Mouse (Mus musculus) limb, embryonic 12.5 days (tissue): Measurements from ENCODE around the gene 2610001J05Rik. TPM values are rescaled to one million over a fixed set of nuclear protein-coding genes. Genes with fewer than 3 reads are reported as not detected.

Source experiments
- ATAC-seq: fragments of 200-750 bp; cut with Nextera tagmentation; 2 replicates; pipeline ENCODE4 v1.8.0; 2017; ENCODE audit warnings: low read depth, moderate TSS enrichment; ENCODE audit not compliant: insufficient number of reproducible peaks, insufficient read depth, low FRiP score, low TSS enrichment
- H3K27ac ChIP-seq: fragments of 300-500 bp; sonication (generic); 2 replicates; pipeline ENCODE4 v1.5.1; 2016; ENCODE audit warnings: mild to moderate bottlenecking, moderate library complexity
- H3K27me3 ChIP-seq: fragments of 300-500 bp; sonication (generic); 2 replicates; pipeline ENCODE4 v1.6.1; 2016; ENCODE audit warnings: mild to moderate bottlenecking, moderate library complexity
- H3K36me3 ChIP-seq: fragments of 300-500 bp; sonication (generic); 2 replicates; pipeline ENCODE4 v1.6.1; 2016; ENCODE audit warnings: mild to moderate bottlenecking, moderate library complexity
- H3K4me1 ChIP-seq: fragments of 300-500 bp; sonication (generic); replicated peaks from 2 replicates; pipeline ENCODE4 v1.6.1; 2016
- H3K4me2 ChIP-seq: fragments of 300-500 bp; sonication (generic); 2 replicates; pipeline ENCODE4 v1.6.1; 2016; ENCODE audit warnings: mild to moderate bottlenecking, moderate library complexity
- H3K4me3 ChIP-seq: fragments of 300-500 bp; sonication (generic); replicated peaks from 2 replicates; pipeline ENCODE4 v1.5.1; 2016; ENCODE audit warnings: mild to moderate bottlenecking
- H3K9ac ChIP-seq: fragments of 300-500 bp; sonication (generic); replicated peaks from 2 replicates; pipeline ENCODE4 v1.6.1; 2016; ENCODE audit warnings: mild to moderate bottlenecking, moderate library complexity
- H3K9me3 ChIP-seq: fragments of 300-500 bp; sonication (generic); 2 replicates; pipeline ENCODE4 v1.6.1; 2016; ENCODE audit warnings: mild to moderate bottlenecking, moderate library complexity
- WGBS: fragments of 180-500 bp; shearing (Covaris S2); methylation state at CpG from one replicate; pipeline ENCODE4 v1.1.7; 2016; 5-methylcytosine and 5-hydroxymethylcytosine counted together
- polyA plus RNA-seq: library from polyadenylated mRNA; unstranded; fragments of >200 nt; fragmentation: Nextera tagmentation; extraction: Ambion mirVana; gene quantifications from 2 replicates; pipeline ENCODE4 v1.2.1, GENCODE M21; 2016

The 2610001J05Rik gene
- polyA plus RNA-seq, result 99.3 and 100.0 TPM in 2 replicates

- Histone ChIP-seq H3K4me3 (peak within 1 kb of the TSS; percentile 54), H3K27ac (peak within 1 kb of the TSS; percentile 76), H3K9ac (peak within 1 kb of the TSS; percentile 66), H3K9me3 (no peaks in the 10 kb centered on the region), H3K4me2 (peak within 1 kb of the TSS; percentile 59), H3K4me1 (peaks cover 6% of the 10 kb centered on the region), H3K27me3 (no peaks in the 10 kb centered on the region), H3K36me3 (no peaks in the 10 kb centered on the region)
- peak; percentile 100 for ATAC-seq
- under 1% methylated on average over 19 of the region's 19 CpGs for WGBS
These were observed at the start of gene 2610001J05Rik for GRCm38 (mm10) chr6:13870919-13871624. 2610001J05Rik (minus strand) TSS chr6:13871518.

GRCm38 (mm10) chr6:13909762-13910537, 38.6 kb upstream of the 2610001J05Rik start:
- WGBS, result 89% methylated on average over 10 of the region's 10 CpGs
- Histone ChIP-seq H3K4me1 (no peaks in the 10 kb centered on the region), H3K27ac (no peak overlapping the region), H3K4me3 (no peak overlapping the region), H3K9ac (no peak overlapping the region), H3K4me2 (no peak overlapping the region), H3K9me3 (no peaks in the 10 kb centered on the region), H3K36me3 (no peaks in the 10 kb centered on the region), H3K27me3 (no peaks in the 10 kb centered on the region)
- ATAC-seq, result no peak

DNA sequence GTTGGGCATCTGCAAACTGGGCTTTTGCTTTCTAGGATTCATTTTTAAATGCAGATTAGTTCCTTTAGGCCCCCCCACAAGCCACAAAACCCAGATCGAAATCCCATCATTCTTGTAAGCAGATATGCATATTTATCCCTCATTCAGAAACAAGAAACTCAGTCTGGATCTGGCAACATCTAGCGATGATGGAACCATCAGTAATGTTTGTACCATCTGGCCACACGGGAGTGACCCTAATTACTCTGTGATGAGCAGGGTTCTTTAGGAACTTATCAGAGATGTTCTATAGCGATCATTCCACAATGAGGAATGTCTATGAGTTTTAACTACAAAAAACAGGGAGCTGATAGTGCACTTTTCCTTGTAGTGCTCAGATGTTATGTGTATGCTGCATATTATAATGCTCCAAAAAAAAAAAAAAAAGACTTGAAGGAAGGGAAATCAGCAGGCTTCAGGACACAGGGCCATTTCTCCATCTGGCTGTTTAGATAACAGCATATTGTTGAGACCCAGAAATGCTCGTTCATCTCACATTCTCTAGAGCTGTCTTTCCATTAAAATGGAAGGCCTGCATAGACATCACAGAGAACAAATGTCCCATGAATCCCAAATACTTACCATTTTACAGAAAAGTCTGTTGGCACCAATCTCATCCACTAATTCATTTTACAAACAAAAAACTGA, 31.8 kb upstream of the 2610001J05Rik start:
- Histone ChIP-seq H3K9me3 (no peaks in the 10 kb centered on the region), H3K4me3 (no peak overlapping the region), H3K27me3 (no peaks in the 10 kb centered on the region), H3K4me2 (no peak overlapping the region), H3K4me1 (no peaks in the 10 kb centered on the region), H3K36me3 (no peaks in the 10 kb centered on the region), H3K27ac (no peak overlapping the region), H3K9ac (no peak overlapping the region)
- 88% methylated on average over 5 of the region's 5 CpGs for WGBS
- no peak for ATAC-seq

GRCm38 (mm10) chr6:13884877-13885592, 13.7 kb upstream of the 2610001J05Rik start:
- WGBS, result 75% methylated on average over 3 of the region's 3 CpGs
- H3K36me3 ChIP-seq, result no peaks in the 10 kb centered on the region
- no peak overlapping the region for H3K4me3 ChIP-seq
- no peak for ATAC-seq
- no peak overlapping the region for H3K9ac ChIP-seq
- H3K27me3 ChIP-seq, result no peaks in the 10 kb centered on the region
- H3K4me2 ChIP-seq, result no peak overlapping the region
- no peaks in the 10 kb centered on the region for H3K9me3 ChIP-seq
- no peak overlapping the region for H3K27ac ChIP-seq
- H3K4me1 ChIP-seq, result no peaks in the 10 kb centered on the region

DNA sequence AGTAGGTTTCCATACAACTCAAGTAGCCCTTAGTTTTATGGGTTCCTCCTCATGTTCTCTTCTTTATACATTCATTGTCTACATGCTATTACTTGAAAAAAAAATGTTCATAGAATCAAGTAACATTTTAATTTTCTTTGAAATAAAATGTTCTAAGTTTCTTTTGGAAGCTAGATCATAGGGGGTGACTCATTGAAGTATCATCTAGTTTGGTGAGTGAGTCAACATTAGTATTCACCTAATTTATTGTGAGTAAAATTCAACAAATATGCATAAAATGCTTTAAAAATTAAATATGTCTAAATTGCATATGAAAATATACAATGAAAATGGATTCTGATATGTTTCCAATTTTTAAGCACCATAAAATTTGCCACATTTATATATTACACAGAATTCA, 11.6 kb upstream of the 2610001J05Rik start:
- Histone ChIP-seq H3K27ac (no peak overlapping the region), H3K4me3 (no peak overlapping the region), H3K36me3 (no peaks in the 10 kb centered on the region), H3K9me3 (no peaks in the 10 kb centered on the region), H3K4me2 (no peak overlapping the region), H3K9ac (no peak overlapping the region), H3K4me1 (no peaks in the 10 kb centered on the region), H3K27me3 (no peaks in the 10 kb centered on the region)
- no peak for ATAC-seq

DNA sequence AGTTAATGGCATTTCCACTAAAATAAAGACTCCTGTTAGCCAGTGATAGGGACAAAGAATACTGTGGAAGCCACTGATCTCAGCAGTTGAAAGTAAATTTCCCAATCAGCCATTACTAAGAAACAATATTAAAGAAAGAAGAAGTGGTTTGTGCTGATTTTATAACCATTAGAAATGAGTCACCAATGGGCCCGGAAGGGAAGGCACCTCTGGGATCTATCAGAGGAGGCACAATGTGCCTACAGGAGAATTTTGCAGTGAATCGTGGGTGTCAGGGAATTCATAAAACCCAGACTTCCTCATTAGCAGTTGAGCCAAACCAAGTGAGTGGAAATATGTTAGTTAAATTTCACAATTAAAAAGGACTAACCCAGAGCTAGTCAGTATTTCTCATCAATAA, 2.6 kb upstream of the 2610001J05Rik start:
- no peaks in the 10 kb centered on the region for H3K9me3 ChIP-seq
- no peak overlapping the region for H3K4me2 ChIP-seq
- no peaks in the 10 kb centered on the region for H3K36me3 ChIP-seq
- peaks cover 6% of the 10 kb centered on the region for H3K4me1 ChIP-seq
- no peak overlapping the region for H3K4me3 ChIP-seq
- no peak overlapping the region for H3K9ac ChIP-seq
- no peaks in the 10 kb centered on the region for H3K27me3 ChIP-seq
- H3K27ac ChIP-seq, result no peak overlapping the region
- ATAC-seq, result no peak
- WGBS, result 86% methylated on average over 2 of the region's 2 CpGs

GRCm38 (mm10) chr6:13872076-13872475, 758 bp upstream of the 2610001J05Rik start:
- 71% methylated on average over 7 of the region's 7 CpGs for WGBS
- H3K9ac ChIP-seq, result no peak overlapping the region
- no peaks in the 10 kb centered on the region for H3K36me3 ChIP-seq
- H3K4me3 ChIP-seq, result peak overlapping the region; percentile 54; the same call in 1 of the 2 replicates
- peaks cover 6% of the 10 kb centered on the region for H3K4me1 ChIP-seq
- ATAC-seq, result no peak
- no peaks in the 10 kb centered on the region for H3K9me3 ChIP-seq
- H3K27ac ChIP-seq, result no peak overlapping the region
- H3K4me2 ChIP-seq, result peak overlapping the region; percentile 50
- no peaks in the 10 kb centered on the region for H3K27me3 ChIP-seq

DNA sequence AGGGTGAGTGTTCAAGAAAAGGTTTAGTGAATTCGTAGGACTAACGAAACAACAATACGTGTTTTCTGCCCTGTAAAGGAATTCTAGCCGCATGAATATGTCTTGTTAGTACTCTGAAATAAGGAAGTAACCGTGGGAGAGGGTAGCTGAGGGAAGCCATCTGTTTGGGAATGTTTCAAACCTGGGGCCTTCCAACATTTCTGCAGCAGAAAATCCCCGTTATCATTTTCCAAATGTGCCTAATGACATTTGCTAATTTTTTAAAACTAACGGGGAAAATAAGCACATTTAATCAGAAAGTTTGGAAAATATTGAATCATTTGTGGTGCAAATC, 274 bp upstream of the 2610001J05Rik start:
- Histone ChIP-seq H3K4me3 (peak overlapping the region; percentile 54), H3K27ac (peak overlapping the region; percentile 71), H3K9me3 (no peaks in the 10 kb centered on the region), H3K9ac (peak overlapping the region; percentile 44), H3K27me3 (no peaks in the 10 kb centered on the region), H3K4me1 (peaks cover 6% of the 10 kb centered on the region), H3K36me3 (no peaks in the 10 kb centered on the region), H3K4me2 (peak overlapping the region; percentile 50)
- 4% methylated on average over 7 of the region's 7 CpGs for WGBS
- ATAC-seq, result peak; percentile 80; the same call in 1 of the 2 replicates

GRCm38 (mm10) chr6:13870289-13870741, 1.0 kb downstream of the 2610001J05Rik start:
- peaks cover 6% of the 10 kb centered on the region for H3K4me1 ChIP-seq
- 47% methylated on average over 12 of the region's 12 CpGs for WGBS
- H3K9ac ChIP-seq, result peak overlapping the region; percentile 19; the same call in 1 of the 2 replicates
- H3K27me3 ChIP-seq, result no peaks in the 10 kb centered on the region
- no peaks in the 10 kb centered on the region for H3K36me3 ChIP-seq
- no peaks in the 10 kb centered on the region for H3K9me3 ChIP-seq
- H3K27ac ChIP-seq, result peak overlapping the region; percentile 53; the same call in 1 of the 2 replicates
- no peak for ATAC-seq
- peak overlapping the region; percentile 32 for H3K4me3 ChIP-seq
- peak overlapping the region; percentile 59 for H3K4me2 ChIP-seq

GRCm38 (mm10) chr6:13860596-13860995, 10.7 kb downstream of the 2610001J05Rik start:
- Histone ChIP-seq H3K4me1 (no peaks in the 10 kb centered on the region), H3K36me3 (no peaks in the 10 kb centered on the region), H3K27me3 (no peaks in the 10 kb centered on the region), H3K4me3 (no peak overlapping the region), H3K27ac (no peak overlapping the region), H3K9me3 (no peaks in the 10 kb centered on the region), H3K9ac (no peak overlapping the region), H3K4me2 (no peak overlapping the region)
- 88% methylated on average over 1 of the region's 1 CpGs for WGBS
- ATAC-seq, result no peak
